Comparison of ENCODE assay signal across 37 mouse cellular contexts in genomic region chr16:88747943-88748342, GRCm38 (mm10). TPM values are rescaled to one million over a fixed set of nuclear protein-coding genes. Genes with fewer than 3 reads are reported as not detected.
A peak's percentile ranks its signal among the peaks of the same experiment; 100 is the strongest.
DNase-seq lines count a peak whose midpoint lies in the region; ATAC-seq lines count a peak whose summit lies in the region.
"Had no signal": no experiment of that assay in that cellular context is flagged by ENCODE, and none has a peak within 500 bp of the region (broad histone marks: within the 10 kb centered on the region; RNA-seq: fewer than 3 reads in every experiment).

No protein-coding gene starts in this region.

- H3K9ac ChIP-seq in forebrain, embryonic 14.5 days (ENCODE audit: low read length) = no peak overlapping the region
- H3K9ac ChIP-seq in forebrain, embryonic 11.5 days (ENCODE audit: low read length) = no peak overlapping the region
- H3K9ac ChIP-seq: hindbrain, embryonic 15.5 days; kidney, embryonic 15.5 days; limb, embryonic 15.5 days; liver, embryonic 13.5 days; midbrain, embryonic 13.5 days; neural tube, embryonic 13.5 days had no signal

- H3K4me3 ChIP-seq in forebrain, embryonic 14.5 days (ENCODE audit: low read depth, low read length) = no peak overlapping the region
- no peak overlapping the region for H3K4me3 ChIP-seq in forebrain, embryonic 11.5 days (ENCODE audit: low read depth, low read length)
- H3K4me3 ChIP-seq: hindbrain, embryonic 10.5 days; hindbrain, embryonic 15.5 days; kidney, embryonic 15.5 days; limb, embryonic 10.5 days; limb, embryonic 15.5 days; liver, embryonic 13.5 days; midbrain, embryonic 13.5 days; neural tube, embryonic 13.5 days had no signal

- peak; percentile 66 for DNase-seq in forebrain, embryonic 14.5 days (ENCODE audit: low spot score)
- DNase-seq in forebrain, embryonic 11.5 days (ENCODE audit: low spot score) = no peak
- peak; percentile 10 for DNase-seq in brain, embryonic 18.5 days (ENCODE audit: low read depth, low spot score)
- peak; percentile 5 to 8 for DNase-seq in layer of hippocampus, adult 8-10 months (ENCODE audit: low spot score in 2 of 2)
- DNase-seq in adrenal gland, adult 18-20 months (ENCODE audit: low spot score in 2 of 2) = no peak
- DNase-seq in kidney, postnatal 25 days = no peak
- DNase-seq in frontal cortex, postnatal 14 days (ENCODE audit: low spot score in 2 of 2) = no peak
- DNase-seq: adrenal gland, adult 2 months; adrenal gland, postnatal 36 days; cerebellum, adult 11 months; gastrocnemius, postnatal 14 days; heart, postnatal 14 days; kidney, adult 18-20 months; kidney, postnatal 36 days; liver, embryonic 13.5 days; lung, adult 18-20 months; lung, postnatal 4 days; thymus, postnatal 4 days had no signal

- H3K4me2 ChIP-seq in forebrain, embryonic 14.5 days (ENCODE audit: low read length) = no peak overlapping the region
- H3K4me2 ChIP-seq in forebrain, embryonic 11.5 days (ENCODE audit: low read depth, low read length, severe bottlenecking) = no peak overlapping the region
- H3K4me2 ChIP-seq: hindbrain, embryonic 15.5 days; kidney, embryonic 15.5 days; limb, embryonic 15.5 days; liver, embryonic 13.5 days; midbrain, embryonic 13.5 days; neural tube, embryonic 13.5 days had no signal

- H3K9me3 ChIP-seq in forebrain, embryonic 14.5 days (replicated peaks; ENCODE audit: control insufficient read depth, low read length) = no peaks in the 10 kb centered on the region
- H3K9me3 ChIP-seq in forebrain, embryonic 11.5 days (ENCODE audit: control insufficient read depth, low read length) = no peaks in the 10 kb centered on the region
- H3K9me3 ChIP-seq: hindbrain, embryonic 10.5 days; hindbrain, embryonic 15.5 days; kidney, embryonic 15.5 days; limb, embryonic 10.5 days; limb, embryonic 15.5 days; liver, embryonic 13.5 days; midbrain, embryonic 13.5 days; neural tube, embryonic 13.5 days had no signal

- H3K4me1 ChIP-seq in forebrain, embryonic 14.5 days (ENCODE audit: control insufficient read depth, insufficient read depth, low read length) = no peaks in the 10 kb centered on the region
- no peaks in the 10 kb centered on the region for H3K4me1 ChIP-seq in forebrain, embryonic 11.5 days (replicated peaks; ENCODE audit: control insufficient read depth, insufficient read depth, low read length)
- H3K4me1 ChIP-seq: hindbrain, embryonic 10.5 days; hindbrain, embryonic 15.5 days; kidney, embryonic 15.5 days; limb, embryonic 15.5 days; liver, embryonic 13.5 days; midbrain, embryonic 13.5 days; neural tube, embryonic 13.5 days had no signal

- H3K27me3 ChIP-seq in forebrain, embryonic 14.5 days (replicated peaks; ENCODE audit: control insufficient read depth, insufficient read depth, low read length) = no peaks in the 10 kb centered on the region
- no peaks in the 10 kb centered on the region for H3K27me3 ChIP-seq in forebrain, embryonic 11.5 days (ENCODE audit: control insufficient read depth, insufficient read depth, low read length)
- H3K27me3 ChIP-seq: hindbrain, embryonic 15.5 days; kidney, embryonic 15.5 days; limb, embryonic 15.5 days; liver, embryonic 13.5 days; midbrain, embryonic 13.5 days; neural tube, embryonic 13.5 days had no signal

- ATAC-seq in forebrain, embryonic 14.5 days = peak; percentile 34; the same call in 1 of the 2 replicates
- no peak for ATAC-seq in forebrain, embryonic 11.5 days (replicated peaks; ENCODE audit: low FRiP score)
- ATAC-seq: CD4-positive, CD25-positive, alpha-beta regulatory T cell, adult 4 months; inflammation-experienced regulatory T-cells, adult 6 months; lung, postnatal 0 days; midbrain, embryonic 13.5 days had no signal

- H3K27ac ChIP-seq in forebrain, embryonic 14.5 days (ENCODE audit: low read depth, low read length) = no peak overlapping the region
- H3K27ac ChIP-seq in forebrain, embryonic 11.5 days (ENCODE audit: low read depth, low read length) = no peak overlapping the region
- H3K27ac ChIP-seq: hindbrain, embryonic 10.5 days; hindbrain, embryonic 15.5 days; kidney, embryonic 15.5 days; limb, embryonic 10.5 days; limb, embryonic 15.5 days; liver, embryonic 13.5 days; midbrain, embryonic 13.5 days; neural tube, embryonic 13.5 days had no signal

- no peaks in the 10 kb centered on the region for H3K36me3 ChIP-seq in forebrain, embryonic 14.5 days (ENCODE audit: control insufficient read depth, insufficient read depth, low read length)
- H3K36me3 ChIP-seq in forebrain, embryonic 11.5 days (ENCODE audit: control insufficient read depth, insufficient read depth, low read length) = no peaks in the 10 kb centered on the region
- H3K36me3 ChIP-seq: hindbrain, embryonic 10.5 days; hindbrain, embryonic 15.5 days; kidney, embryonic 15.5 days; limb, embryonic 10.5 days; limb, embryonic 15.5 days; liver, embryonic 13.5 days; midbrain, embryonic 13.5 days; neural tube, embryonic 13.5 days had no signal

- WGBS in forebrain, embryonic 14.5 days = 52% methylated on average over 4 of the region's 4 CpGs
- 70% methylated on average over 4 of the region's 4 CpGs for WGBS in forebrain, embryonic 11.5 days

RNA-seq across cellular contexts. Expression of gene Krtap13, which starts 3.5 kb away (rescaled TPM):
- not detected in 2 replicates for polyA plus RNA-seq in forebrain, embryonic 14.5 days (2014; fragmentation: Nextera tagmentation; extraction: Ambion mirVana)
- not detected in 2 replicates for polyA plus RNA-seq in forebrain, embryonic 11.5 days (2014; fragmentation: Nextera tagmentation; extraction: Ambion mirVana)
- not detected for total RNA-seq in layer of hippocampus, adult 8-10 months (2022)
- total RNA-seq in adrenal gland, adult 18-20 months (2021) = not detected
- total RNA-seq: adrenal gland, adult 2 months; adrenal gland, postnatal 36 days; gastrocnemius, postnatal 14 days; granulocyte monocyte progenitor cell, adult 5-6 weeks; heart, postnatal 14 days; left cerebral cortex, postnatal 10 days; megakaryocyte-erythroid progenitor cell, adult 5-6 weeks had no signal
- polyA plus RNA-seq: adrenal gland, adult 2 months; CD4-positive, CD25-positive, alpha-beta regulatory T cell, adult 4 months; embryonic facial prominence, embryonic 11.5 days; heart, embryonic 14.5 days; hindbrain, embryonic 10.5 days; hindbrain, embryonic 15.5 days; inflammation-experienced regulatory T-cells, adult 6 months; kidney, embryonic 15.5 days; limb, embryonic 10.5 days; liver, embryonic 13.5 days; lung, postnatal 0 days; midbrain, embryonic 13.5 days; neural tube, embryonic 13.5 days; small intestine, adult 2 months; stomach, embryonic 14.5 days; thymus, postnatal 0 days had no signal

RNA-seq across cellular contexts. Expression of gene 2310034C09Rik, which starts 10.7 kb away (rescaled TPM):
- polyA plus RNA-seq in forebrain, embryonic 14.5 days (2014; fragmentation: Nextera tagmentation; extraction: Ambion mirVana) = not detected in 2 replicates
- polyA plus RNA-seq in forebrain, embryonic 11.5 days (2014; fragmentation: Nextera tagmentation; extraction: Ambion mirVana) = not detected in 2 replicates
- not detected for total RNA-seq in layer of hippocampus, adult 8-10 months (2022)
- not detected for total RNA-seq in adrenal gland, adult 18-20 months (2021)
- total RNA-seq: adrenal gland, adult 2 months; adrenal gland, postnatal 36 days; gastrocnemius, postnatal 14 days; granulocyte monocyte progenitor cell, adult 5-6 weeks; heart, postnatal 14 days; left cerebral cortex, postnatal 10 days; megakaryocyte-erythroid progenitor cell, adult 5-6 weeks had no signal
- polyA plus RNA-seq: adrenal gland, adult 2 months; CD4-positive, CD25-positive, alpha-beta regulatory T cell, adult 4 months; embryonic facial prominence, embryonic 11.5 days; heart, embryonic 14.5 days; hindbrain, embryonic 10.5 days; hindbrain, embryonic 15.5 days; inflammation-experienced regulatory T-cells, adult 6 months; kidney, embryonic 15.5 days; limb, embryonic 10.5 days; liver, embryonic 13.5 days; lung, postnatal 0 days; midbrain, embryonic 13.5 days; neural tube, embryonic 13.5 days; small intestine, adult 2 months; stomach, embryonic 14.5 days; testis, adult 2 months; thymus, postnatal 0 days had no signal

RNA-seq across cellular contexts. Expression of gene Krtap13-1, which starts 19.3 kb away (rescaled TPM):
- polyA plus RNA-seq in forebrain, embryonic 14.5 days (2014; fragmentation: Nextera tagmentation; extraction: Ambion mirVana) = not detected in 2 replicates
- not detected in 2 replicates for polyA plus RNA-seq in forebrain, embryonic 11.5 days (2014; fragmentation: Nextera tagmentation; extraction: Ambion mirVana)
- total RNA-seq in layer of hippocampus, adult 8-10 months (2022) = not detected
- not detected for total RNA-seq in adrenal gland, adult 18-20 months (2021)
- total RNA-seq: adrenal gland, adult 2 months; adrenal gland, postnatal 36 days; gastrocnemius, postnatal 14 days; granulocyte monocyte progenitor cell, adult 5-6 weeks; heart, postnatal 14 days; left cerebral cortex, postnatal 10 days; megakaryocyte-erythroid progenitor cell, adult 5-6 weeks had no signal
- polyA plus RNA-seq: adrenal gland, adult 2 months; CD4-positive, CD25-positive, alpha-beta regulatory T cell, adult 4 months; embryonic facial prominence, embryonic 11.5 days; heart, embryonic 14.5 days; hindbrain, embryonic 10.5 days; hindbrain, embryonic 15.5 days; inflammation-experienced regulatory T-cells, adult 6 months; kidney, embryonic 15.5 days; limb, embryonic 10.5 days; limb, embryonic 15.5 days; liver, embryonic 13.5 days; lung, postnatal 0 days; midbrain, embryonic 13.5 days; neural tube, embryonic 13.5 days; small intestine, adult 2 months; stomach, embryonic 14.5 days; testis, adult 2 months; thymus, postnatal 0 days had no signal

RNA-seq across cellular contexts. Expression of gene 2310057N15Rik, which starts 26.1 kb away (rescaled TPM):
- not detected in 2 replicates for polyA plus RNA-seq in forebrain, embryonic 14.5 days (2014; fragmentation: Nextera tagmentation; extraction: Ambion mirVana)
- polyA plus RNA-seq in forebrain, embryonic 11.5 days (2014; fragmentation: Nextera tagmentation; extraction: Ambion mirVana) = not detected in 2 replicates
- total RNA-seq in layer of hippocampus, adult 8-10 months (2022) = not detected
- not detected for total RNA-seq in adrenal gland, adult 18-20 months (2021)
- total RNA-seq: adrenal gland, adult 2 months; adrenal gland, postnatal 36 days; gastrocnemius, postnatal 14 days; granulocyte monocyte progenitor cell, adult 5-6 weeks; heart, postnatal 14 days; left cerebral cortex, postnatal 10 days; megakaryocyte-erythroid progenitor cell, adult 5-6 weeks had no signal
- polyA plus RNA-seq: adrenal gland, adult 2 months; CD4-positive, CD25-positive, alpha-beta regulatory T cell, adult 4 months; embryonic facial prominence, embryonic 11.5 days; heart, embryonic 14.5 days; hindbrain, embryonic 10.5 days; hindbrain, embryonic 15.5 days; inflammation-experienced regulatory T-cells, adult 6 months; kidney, embryonic 15.5 days; limb, embryonic 10.5 days; liver, embryonic 13.5 days; lung, postnatal 0 days; midbrain, embryonic 13.5 days; neural tube, embryonic 13.5 days; small intestine, adult 2 months; stomach, embryonic 14.5 days; testis, adult 2 months; thymus, postnatal 0 days had no signal

RNA-seq across cellular contexts. Expression of gene Gm5965, which starts 29.8 kb away (rescaled TPM):
- polyA plus RNA-seq in forebrain, embryonic 14.5 days (2014; fragmentation: Nextera tagmentation; extraction: Ambion mirVana) = not detected in 2 replicates
- not detected in 2 replicates for polyA plus RNA-seq in forebrain, embryonic 11.5 days (2014; fragmentation: Nextera tagmentation; extraction: Ambion mirVana)
- total RNA-seq in layer of hippocampus, adult 8-10 months (2022) = not detected
- not detected for total RNA-seq in adrenal gland, adult 18-20 months (2021)
- total RNA-seq: adrenal gland, adult 2 months; adrenal gland, postnatal 36 days; gastrocnemius, postnatal 14 days; granulocyte monocyte progenitor cell, adult 5-6 weeks; heart, postnatal 14 days; left cerebral cortex, postnatal 10 days; megakaryocyte-erythroid progenitor cell, adult 5-6 weeks had no signal
- polyA plus RNA-seq: adrenal gland, adult 2 months; CD4-positive, CD25-positive, alpha-beta regulatory T cell, adult 4 months; embryonic facial prominence, embryonic 11.5 days; heart, embryonic 14.5 days; hindbrain, embryonic 10.5 days; hindbrain, embryonic 15.5 days; inflammation-experienced regulatory T-cells, adult 6 months; kidney, embryonic 15.5 days; limb, embryonic 10.5 days; liver, embryonic 13.5 days; lung, postnatal 0 days; midbrain, embryonic 13.5 days; neural tube, embryonic 13.5 days; small intestine, adult 2 months; stomach, embryonic 14.5 days; testis, adult 2 months; thymus, postnatal 0 days had no signal

Comparison
In these comparisons a context has a peak if more than half of its experiments do, and no peak if none do; other contexts are left out.
1. DNase-seq: peak in forebrain, embryonic 14.5 days (single experiment), brain, embryonic 18.5 days (single experiment) and layer of hippocampus, adult 8-10 months (2 of 2); none in forebrain, embryonic 11.5 days (single experiment), adrenal gland, adult 18-20 months (0 of 2), kidney, postnatal 25 days (0 of 2) and frontal cortex, postnatal 14 days (0 of 2).